Mouse (Mus musculus) bone marrow macrophage, adult 2 months (primary cell): ENCODE measurements around the gene Hcrt.

Experiments
- CTCF ChIP-seq: IDR thresholded peaks from 2 replicates; pipeline ENCODE4 v1.5.1; 2012; ENCODE audit warnings: low read depth, mild to moderate bottlenecking, low read length, moderate library complexity
- POLR2A ChIP-seq: IDR thresholded peaks from 2 replicates; pipeline ENCODE4 v1.6.1; 2012; ENCODE audit warnings: mild to moderate bottlenecking, low read depth, low read length, borderline replicate concordance

GRCm38 (mm10) chr11:100713735-100714533, 48.8 kb downstream of the Hcrt start, which contains the start of gene Hspb9:
- TF ChIP-seq CTCF (no peak), POLR2A (no peak)
